Mouse (Mus musculus) kidney, adult 2 months (tissue): ENCODE measurements at regions not wholly inside any gene's neighbourhood (a gene's known extent, or its start where the extent isn't known, plus 50 kb on each side); places are given as distances from the start of the nearest gene placed in this dataset.

Experiments used
- DNase-seq: peaks from one replicate; pipeline ENCODE4 v3.0.0; 2021
- H3K27ac ChIP-seq: fragments of 200-500 bp; 2 replicates; pipeline ENCODE4 v1.5.1; 2012; ENCODE audit warnings: low read depth, low read length, control low read depth, inconsistent platforms; ENCODE audit not compliant: insufficient read depth
- H3K27me3 ChIP-seq: fragments of 200-500 bp; replicated peaks from 2 replicates; pipeline ENCODE4 v1.6.1; 2012; ENCODE audit warnings: mild to moderate bottlenecking, moderate library complexity, low read length, inconsistent platforms; ENCODE audit not compliant: control insufficient read depth, insufficient read depth
- H3K36me3 ChIP-seq: fragments of 200-500 bp; 2 replicates; pipeline ENCODE4 v1.6.1; 2012; ENCODE audit warnings: mild to moderate bottlenecking, moderate library complexity, low read length, inconsistent platforms; ENCODE audit not compliant: control insufficient read depth, insufficient read depth
- H3K4me1 ChIP-seq: fragments of 200-500 bp; 2 replicates; pipeline ENCODE4 v1.6.1; 2011; ENCODE audit warnings: low read length; ENCODE audit not compliant: control insufficient read depth, insufficient read depth
- H3K4me3 ChIP-seq: fragments of 200-500 bp; 2 replicates; pipeline ENCODE4 v1.5.1; 2011; ENCODE audit warnings: mild to moderate bottlenecking, low read depth, low read length, control low read depth; ENCODE audit not compliant: insufficient read depth
- CTCF ChIP-seq: fragments of 200-500 bp; conservative IDR thresholded peaks from 2 replicates; pipeline ENCODE4 v1.5.1; 2011; ENCODE audit warnings: low read depth, mild to moderate bottlenecking, control low read depth, low read length, moderate library complexity, mixed read lengths; ENCODE audit not compliant: insufficient read depth, insufficient read length
- POLR2A ChIP-seq: fragments of 200-500 bp; IDR thresholded peaks from one replicate; pipeline ENCODE4 v1.6.1; 2011; ENCODE audit warnings: low read depth, low read length, control low read depth
- WGBS: fragments of 180-500 bp; shearing (Covaris S2); methylation state at CpG from one replicate; pipeline ENCODE4 v1.1.7; 2018; 5-methylcytosine and 5-hydroxymethylcytosine counted together

- Histone ChIP-seq H3K4me1 (no peaks in the 10 kb centered on the region), H3K27me3 (no peaks in the 10 kb centered on the region; the same call in 1 of the 2 replicates), H3K36me3 (no peaks in the 10 kb centered on the region), H3K4me3 (no peak overlapping the region), H3K27ac (no peak overlapping the region)
- DNase-seq, result no peak
- 21% methylated on average over 5 of the region's 5 CpGs for WGBS
- TF ChIP-seq POLR2A (no peak), CTCF (no peak)
Observed at GRCm38 (mm10) chr14:58545778-58546177, 475.4 kb downstream of the Fgf9 start.

DNA sequence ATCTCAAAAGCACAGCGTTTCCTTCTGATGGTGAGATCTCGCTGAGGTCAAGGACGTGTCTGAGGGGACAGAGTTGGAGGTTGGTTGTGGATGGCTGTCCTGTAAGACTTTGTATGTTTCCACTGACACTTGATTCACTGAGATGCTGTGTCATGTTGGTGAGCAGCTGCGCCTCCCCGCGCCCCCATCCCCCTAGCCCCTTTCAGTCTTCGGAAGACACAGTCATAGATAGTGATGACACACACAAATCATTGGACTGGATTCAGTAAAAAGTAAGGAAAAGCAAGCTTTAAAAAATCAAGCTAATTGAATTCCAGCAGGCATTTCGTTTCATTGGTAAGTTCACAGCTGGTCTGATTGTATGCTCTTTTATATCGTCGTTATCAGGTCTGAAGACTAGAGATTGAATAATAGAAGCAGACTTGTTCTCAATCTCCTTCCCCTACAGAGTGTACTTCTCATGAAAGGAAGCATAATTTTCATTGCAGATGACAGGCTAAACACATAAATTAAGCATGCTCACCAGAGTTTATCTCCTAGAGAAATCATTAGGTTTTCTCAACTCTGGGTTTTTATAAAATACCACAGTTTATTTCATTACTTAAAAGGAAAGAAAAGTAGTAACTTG, 472.9 kb downstream of the Fgf9 start:
- no peak for TF ChIP-seq POLR2A
- TF ChIP-seq CTCF, result no peak
- H3K4me3 ChIP-seq, result no peak overlapping the region
- no peaks in the 10 kb centered on the region for H3K4me1 ChIP-seq
- DNase-seq, result no peak
- H3K27ac ChIP-seq, result no peak overlapping the region
- WGBS, result 83% methylated on average over 10 of the region's 10 CpGs
- H3K36me3 ChIP-seq, result no peaks in the 10 kb centered on the region
- H3K27me3 ChIP-seq, result no peaks in the 10 kb centered on the region; the same call in 1 of the 2 replicates

GRCm38 (mm10) chr14:58538135-58538534, 467.8 kb downstream of the Fgf9 start:
- Histone ChIP-seq H3K36me3 (no peaks in the 10 kb centered on the region), H3K27me3 (no peaks in the 10 kb centered on the region), H3K4me1 (no peaks in the 10 kb centered on the region), H3K4me3 (no peak overlapping the region), H3K27ac (no peak overlapping the region)
- TF ChIP-seq POLR2A (no peak), CTCF (no peak)
- no peak for DNase-seq
- 77% methylated on average over 6 of the region's 6 CpGs for WGBS

DNA sequence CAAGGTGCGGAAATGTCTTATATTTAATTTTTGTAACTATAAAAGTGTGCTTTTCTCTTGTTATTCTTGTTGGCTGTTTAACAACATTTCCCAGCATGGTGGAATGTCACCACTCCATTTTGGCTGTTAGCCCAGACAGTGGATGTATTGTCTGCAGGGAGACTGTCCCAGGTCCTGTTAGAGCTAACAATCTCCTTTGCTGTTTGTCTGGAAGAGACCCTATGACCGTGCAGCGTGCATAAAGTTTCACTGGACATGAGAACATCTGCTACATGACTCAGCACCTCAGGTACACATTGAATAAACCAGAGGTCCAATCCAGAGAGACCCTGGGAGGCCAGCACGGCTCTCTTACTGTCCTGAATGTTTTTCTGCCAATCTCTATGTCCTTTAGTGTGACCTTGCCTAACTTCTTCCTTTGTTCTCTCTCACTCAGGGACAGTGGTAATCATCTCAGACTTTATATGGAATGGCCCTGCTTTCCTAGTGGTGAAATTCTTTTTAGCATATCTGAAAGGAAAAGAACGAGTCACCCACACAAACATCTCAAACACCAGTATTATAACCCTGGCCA, 450.7 kb downstream of the Fgf9 start:
- peak; percentile 21 for DNase-seq
- Histone ChIP-seq H3K27ac (no peak overlapping the region), H3K4me3 (no peak overlapping the region), H3K4me1 (no peaks in the 10 kb centered on the region), H3K36me3 (no peaks in the 10 kb centered on the region), H3K27me3 (no peaks in the 10 kb centered on the region)
- TF ChIP-seq CTCF, result no peak
- TF ChIP-seq POLR2A, result no peak
- 41% methylated on average over 5 of the region's 5 CpGs for WGBS

DNA sequence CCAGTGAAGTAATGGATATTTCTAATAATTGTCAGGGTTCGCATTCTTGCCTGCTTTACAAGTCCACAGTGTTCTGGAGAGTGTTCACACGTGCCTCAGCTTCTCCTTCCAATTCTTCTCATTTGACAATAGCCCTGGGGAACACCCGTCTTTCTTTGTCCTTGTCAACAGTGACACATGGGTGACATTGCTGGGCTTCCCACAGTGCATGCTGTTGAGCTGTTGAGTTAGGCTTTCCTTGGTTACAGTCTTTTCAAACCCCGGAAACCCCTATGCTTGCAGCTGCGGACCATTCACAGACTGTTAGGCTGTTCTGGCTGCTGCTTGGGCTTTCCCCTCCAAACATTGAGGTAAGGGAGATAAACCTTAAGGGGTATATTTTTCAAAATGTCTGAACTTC, 450.0 kb downstream of the Fgf9 start:
- DNase-seq, result no peak
- WGBS, result 88% methylated on average over 5 of the region's 5 CpGs
- Histone ChIP-seq H3K4me1 (no peaks in the 10 kb centered on the region), H3K27ac (no peak overlapping the region), H3K4me3 (no peak overlapping the region), H3K36me3 (no peaks in the 10 kb centered on the region), H3K27me3 (no peaks in the 10 kb centered on the region)
- TF ChIP-seq CTCF (no peak), POLR2A (no peak)

DNA sequence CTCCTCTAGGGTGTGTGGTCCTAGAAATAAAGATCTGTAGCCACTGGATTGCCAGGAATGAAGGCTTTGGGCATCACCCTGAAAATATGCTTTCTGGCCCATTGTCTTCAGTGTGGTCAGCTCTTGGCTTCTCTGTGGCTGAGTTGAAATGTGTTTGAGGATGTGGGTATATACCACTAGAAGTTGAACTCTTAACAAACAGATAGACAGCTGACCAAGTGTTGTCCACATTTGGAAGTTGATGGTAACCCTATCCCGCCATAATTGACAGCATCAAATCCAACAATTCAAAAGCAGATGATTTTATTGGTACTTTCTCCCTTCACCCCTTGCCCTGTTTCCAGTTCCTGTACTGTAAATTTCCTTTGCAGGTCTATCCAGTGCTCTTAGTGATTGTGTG, 448.7 kb downstream of the Fgf9 start:
- Histone ChIP-seq H3K27ac (no peak overlapping the region), H3K4me1 (no peaks in the 10 kb centered on the region), H3K36me3 (no peaks in the 10 kb centered on the region), H3K27me3 (no peaks in the 10 kb centered on the region), H3K4me3 (no peak overlapping the region)
- WGBS, result 97% methylated on average over 1 of the region's 1 CpGs
- TF ChIP-seq CTCF (no peak), POLR2A (no peak)
- DNase-seq, result no peak

DNA sequence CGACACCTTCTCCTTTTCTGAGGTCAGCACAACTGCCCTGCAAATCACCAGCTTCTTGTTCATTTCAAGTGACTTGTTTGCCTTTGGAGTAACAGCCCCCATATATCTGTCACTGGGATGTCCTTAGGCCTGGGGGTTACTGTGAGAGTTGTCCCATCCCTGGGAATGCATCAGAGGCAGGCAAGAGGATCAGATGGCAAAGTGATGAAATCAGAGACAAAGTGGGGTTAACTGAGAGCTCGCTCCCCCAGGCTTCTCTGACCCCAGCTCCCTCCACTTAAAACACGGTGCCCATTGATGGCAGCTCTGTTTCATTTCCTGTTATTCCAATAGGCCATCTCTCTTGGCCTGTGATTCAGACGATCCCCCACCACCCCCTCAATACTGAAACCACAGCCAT, 446.2 kb downstream of the Fgf9 start:
- 63% methylated on average over 4 of the region's 4 CpGs for WGBS
- no peak for TF ChIP-seq POLR2A
- TF ChIP-seq CTCF, result no peak
- Histone ChIP-seq H3K4me3 (no peak overlapping the region), H3K36me3 (no peaks in the 10 kb centered on the region), H3K4me1 (peaks cover under 1% of the 10 kb centered on the region; the same call in 1 of the 2 replicates), H3K27ac (no peak overlapping the region), H3K27me3 (no peaks in the 10 kb centered on the region)
- DNase-seq, result no peak
